Mouse (Mus musculus): ENCODE measurements around the gene Gm8356. TPM values are rescaled to one million over a fixed set of nuclear protein-coding genes. Genes with fewer than 3 reads are reported as not detected.
"Not testable (repeated sequence)": the region's sequence is repeated elsewhere in the genome, so short reads cannot be mapped to it uniquely, and the experiment has no call there.

Gene Gm8356
- 0.52 and 0.99 TPM in 2 replicates for polyA plus RNA-seq (2012; rRNA removed)

DNA sequence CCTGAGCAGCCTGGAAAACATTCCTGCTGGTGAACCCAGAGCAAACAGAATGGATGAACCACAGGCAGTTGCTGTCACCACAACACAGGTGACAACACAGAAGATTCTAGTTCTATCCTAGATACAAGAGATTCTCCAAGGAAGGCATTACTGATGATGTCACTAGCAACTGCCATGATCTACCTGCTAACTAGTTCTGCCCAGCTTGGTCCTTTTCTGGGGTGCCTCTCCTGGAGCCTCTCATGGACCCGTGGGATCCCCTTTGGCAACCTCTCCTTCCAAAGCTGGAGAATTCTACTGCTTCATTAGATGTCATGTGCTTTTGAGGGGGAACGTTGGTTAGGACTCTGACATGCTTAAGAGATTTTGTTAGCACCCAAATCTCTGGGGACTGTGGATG lies at the start of gene Gm8356:
TSS of gene Gm8356 (minus strand) at position 101 of the 400 bp plus-strand sequence.
- not testable (repeated sequence) for H3K36me3 ChIP-seq (ENCODE audit: control insufficient read depth, insufficient read depth, low read length); H3K27ac ChIP-seq (ENCODE audit: control insufficient read depth, insufficient read depth, low read depth, low read length); H3K27me3 ChIP-seq (ENCODE audit: control insufficient read depth, insufficient read depth, low read length); H3K4me3 ChIP-seq (ENCODE audit: control insufficient read depth, low read depth, low read length); H3K4me1 ChIP-seq (ENCODE audit: control insufficient read depth, insufficient read depth, low read length)

- not testable (repeated sequence) for H3K4me3 ChIP-seq (ENCODE audit: control insufficient read depth, low read depth, low read length); H3K4me1 ChIP-seq (ENCODE audit: control insufficient read depth, insufficient read depth, low read length); H3K27ac ChIP-seq (ENCODE audit: control insufficient read depth, insufficient read depth, low read depth, low read length); H3K36me3 ChIP-seq (ENCODE audit: control insufficient read depth, insufficient read depth, low read length); H3K27me3 ChIP-seq (ENCODE audit: control insufficient read depth, insufficient read depth, low read length)
Observed at GRCm38 (mm10) chr14:6486331-6486730, 50.8 kb downstream of the Gm8356 start.

- H3K27me3 ChIP-seq (ENCODE audit: control insufficient read depth, insufficient read depth, low read length); H3K36me3 ChIP-seq (ENCODE audit: control insufficient read depth, insufficient read depth, low read length); H3K4me1 ChIP-seq (ENCODE audit: control insufficient read depth, insufficient read depth, low read length); H3K27ac ChIP-seq (ENCODE audit: control insufficient read depth, insufficient read depth, low read depth, low read length); H3K4me3 ChIP-seq (ENCODE audit: control insufficient read depth, low read depth, low read length): not testable (repeated sequence)
Observed at GRCm38 (mm10) chr14:6485541-6485940, 51.5 kb downstream of the Gm8356 start.

DNA sequence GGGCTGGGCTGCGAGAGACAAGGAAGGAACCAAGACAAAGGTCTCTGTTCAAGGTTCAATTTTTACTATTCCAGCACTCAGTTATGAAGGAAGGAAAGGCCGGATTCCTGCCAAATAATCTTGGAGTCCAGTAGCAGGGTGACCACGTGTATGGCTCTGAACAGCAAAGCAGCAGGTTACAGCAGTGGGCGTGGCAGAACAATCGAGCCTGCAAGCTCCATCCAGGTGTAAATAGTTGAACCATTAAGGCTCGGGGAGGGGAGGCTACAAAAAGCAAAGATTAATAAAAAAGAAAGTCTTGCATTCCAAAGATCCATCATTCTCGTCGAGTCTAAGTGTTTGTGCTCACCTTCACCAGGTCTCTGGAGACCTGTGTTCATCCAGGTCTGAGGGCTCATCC lies 55.0 kb downstream of the Gm8356 start:
- H3K27ac ChIP-seq (ENCODE audit: control insufficient read depth, insufficient read depth, low read depth, low read length); H3K4me3 ChIP-seq (ENCODE audit: control insufficient read depth, low read depth, low read length); H3K4me1 ChIP-seq (ENCODE audit: control insufficient read depth, insufficient read depth, low read length); H3K27me3 ChIP-seq (ENCODE audit: control insufficient read depth, insufficient read depth, low read length); H3K36me3 ChIP-seq (ENCODE audit: control insufficient read depth, insufficient read depth, low read length): not testable (repeated sequence)

Other genes starting within 250 kb of the Gm8356 start
- gene Gm21103, start 232.4 kb downstream of the Gm8356 start, polyA plus RNA-seq (2012; rRNA removed): 30.6 and 36.8 TPM in 2 replicates
- 8.6 and 10.2 TPM in 2 replicates for gene Gm3618, start 193.6 kb downstream of the Gm8356 start, polyA plus RNA-seq (2012; rRNA removed)
- gene Gm16440, start 147.0 kb downstream of the Gm8356 start, polyA plus RNA-seq (2012; rRNA removed): 0.15 and 0.43 TPM in 2 replicates
- 6.4 and 7.2 TPM in 2 replicates for gene Gm3591, start 124.8 kb downstream of the Gm8356 start, polyA plus RNA-seq (2012; rRNA removed)
- gene Gm3594, start 92.7 kb downstream of the Gm8356 start, polyA plus RNA-seq (2012; rRNA removed): 0.72 and 0.79 TPM in 2 replicates
- 1.8 and 2.1 TPM in 2 replicates for gene Gm3629, start 53.3 kb upstream of the Gm8356 start, polyA plus RNA-seq (2012; rRNA removed)
- 2.7 and 3.3 TPM in 2 replicates for gene Gm3460, start 85.1 kb upstream of the Gm8356 start, polyA plus RNA-seq (2012; rRNA removed)
- gene Gm10251, start 146.9 kb upstream of the Gm8356 start, polyA plus RNA-seq (2012; rRNA removed): 17.0 and 24.0 TPM in 2 replicates
- gene Gm8050, start 183.0 kb upstream of the Gm8356 start, polyA plus RNA-seq (2012; rRNA removed): 0.07 and 0.10 TPM in 2 replicates
- 1.9 and 3.3 TPM in 2 replicates for gene Gm3636, start 205.0 kb upstream of the Gm8356 start, polyA plus RNA-seq (2012; rRNA removed)
- gene Gm8362, start 237.1 kb upstream of the Gm8356 start, polyA plus RNA-seq (2012; rRNA removed): 5.0 and 8.0 TPM in 2 replicates